Mouse (Mus musculus) ovary, adult 18-20 months (tissue): ENCODE data around the gene Elane.

Experiments
- DNase-seq: peaks from one replicate; pipeline ENCODE4 v3.0.0; 2022; ENCODE audit warnings: low spot score, mixed read lengths

Gene Elane

GRCm38 (mm10) chr10:79916081-79916480 lies 30.0 kb downstream of the Elane start:
- no peak for DNase-seq

DNA sequence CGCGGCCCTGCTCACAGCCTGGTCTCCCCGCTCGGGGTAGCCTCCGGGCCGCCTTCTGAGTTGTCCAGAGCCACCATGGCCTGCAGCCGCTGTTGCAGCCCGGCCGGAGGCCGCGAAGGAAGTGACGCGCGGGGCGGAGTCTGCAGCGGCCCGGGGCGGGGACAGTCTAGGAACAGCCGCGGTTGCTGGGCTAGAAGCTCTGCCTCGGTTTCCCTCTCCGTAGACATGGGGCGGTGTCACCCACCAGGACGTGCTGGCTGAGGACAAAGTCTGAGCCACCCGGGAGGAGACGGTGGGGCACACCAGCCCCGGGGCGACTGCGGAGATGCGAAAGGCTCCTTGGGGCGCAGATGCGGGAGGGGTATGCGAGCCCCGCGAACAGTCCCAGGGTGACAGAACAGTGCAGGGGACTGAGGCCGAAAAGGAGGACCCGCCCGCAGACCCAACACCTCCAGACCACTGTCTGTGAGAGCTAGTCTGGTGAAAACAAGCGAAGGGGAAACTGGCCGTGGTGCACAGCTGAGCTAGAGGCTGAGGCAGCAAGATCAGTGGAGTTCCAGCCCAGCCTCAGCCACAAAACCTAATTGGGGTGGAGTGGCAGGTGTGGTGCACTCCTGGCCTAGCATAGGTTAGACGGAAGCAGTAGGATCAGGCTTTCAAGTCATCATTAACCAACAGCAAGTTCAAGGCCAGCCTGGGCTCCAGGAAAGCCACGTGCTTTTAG lies 30.9 kb downstream of the Elane start, which contains the start of gene Kiss1r:
TSS of gene Kiss1r (plus strand) at position 164 of the 724 bp plus-strand sequence.
- DNase-seq = peak; percentile 69

DNA sequence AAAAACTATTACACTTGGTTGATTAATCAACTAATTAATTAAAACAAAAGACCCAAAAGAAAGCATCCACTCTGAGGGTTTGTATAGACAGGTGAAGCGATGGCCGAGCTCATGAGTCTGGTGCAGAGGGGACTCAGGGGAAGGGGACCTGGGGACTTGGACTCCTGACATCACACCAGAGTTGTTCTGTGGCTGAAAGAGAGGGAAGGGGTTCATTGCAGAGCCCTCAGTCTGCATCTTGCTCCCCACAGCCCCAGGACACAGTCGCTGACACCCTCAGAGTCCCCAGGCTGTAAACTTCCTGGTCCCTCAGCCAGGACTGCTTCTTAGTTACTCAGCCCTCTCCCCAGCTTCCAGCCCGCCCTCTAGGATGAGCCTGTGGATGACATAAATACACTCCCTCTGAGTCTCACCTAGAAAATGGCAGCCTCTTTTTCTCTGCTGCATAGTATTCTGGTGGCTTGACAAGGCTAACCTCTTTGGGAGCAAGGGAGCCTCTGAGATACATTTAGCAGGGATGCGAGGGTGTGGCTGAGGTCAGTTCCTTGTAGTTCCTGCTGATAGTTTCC lies 31.6 kb downstream of the Elane start:
- DNase-seq = no peak

GRCm38 (mm10) chr10:79918231-79919078 lies 32.4 kb downstream of the Elane start:
- no peak for DNase-seq

- no peak for DNase-seq
Observed at GRCm38 (mm10) chr10:79919251-79919849, 33.3 kb downstream of the Elane start.

DNA sequence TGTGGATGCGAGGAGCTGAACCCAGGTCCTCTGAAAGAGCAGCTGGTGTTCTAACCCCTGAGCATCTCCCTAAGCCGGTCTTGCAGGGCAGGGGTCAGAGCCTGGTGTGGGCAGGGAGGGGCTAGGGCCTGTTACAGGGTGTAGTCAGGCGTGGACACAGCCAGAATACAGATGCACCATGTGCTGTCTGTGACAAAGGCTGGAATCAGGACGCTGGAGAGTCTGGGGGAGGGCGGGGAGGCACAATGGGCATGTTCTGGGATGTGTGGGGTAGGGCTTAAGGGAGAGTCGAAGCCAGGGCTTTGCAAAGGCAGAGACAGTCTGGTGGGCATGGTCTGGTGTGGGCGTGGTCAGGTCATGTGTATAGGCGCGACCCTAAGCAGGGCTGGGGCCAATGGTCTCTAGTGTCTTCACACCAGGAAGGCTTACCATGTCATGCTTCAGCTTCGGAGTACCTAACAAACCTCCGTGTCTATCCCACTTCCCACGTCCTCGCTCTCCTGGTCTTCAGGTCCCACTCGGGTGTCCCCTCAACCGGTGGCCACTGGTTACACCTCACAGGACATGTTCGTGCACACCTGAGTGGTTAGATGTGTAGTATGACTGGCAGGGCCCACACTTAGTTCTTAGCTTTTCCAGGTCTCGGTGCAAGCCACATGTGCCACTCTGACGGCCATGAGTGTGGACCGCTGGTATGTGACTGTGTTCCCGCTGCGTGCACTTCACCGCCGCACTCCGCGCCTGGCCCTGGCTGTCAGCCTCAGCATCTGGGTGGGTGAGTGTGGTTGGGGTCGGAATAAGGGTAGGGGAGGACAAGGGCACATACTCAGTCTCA lies 34.2 kb downstream of the Elane start:
- DNase-seq = no peak

- DNase-seq = no peak
Observed at GRCm38 (mm10) chr10:79920958-79921535, 35.0 kb downstream of the Elane start, which contains the start of gene R3hdm4. Gene R3hdm4, minus strand, starts transcription at chr10:79921208.

DNA sequence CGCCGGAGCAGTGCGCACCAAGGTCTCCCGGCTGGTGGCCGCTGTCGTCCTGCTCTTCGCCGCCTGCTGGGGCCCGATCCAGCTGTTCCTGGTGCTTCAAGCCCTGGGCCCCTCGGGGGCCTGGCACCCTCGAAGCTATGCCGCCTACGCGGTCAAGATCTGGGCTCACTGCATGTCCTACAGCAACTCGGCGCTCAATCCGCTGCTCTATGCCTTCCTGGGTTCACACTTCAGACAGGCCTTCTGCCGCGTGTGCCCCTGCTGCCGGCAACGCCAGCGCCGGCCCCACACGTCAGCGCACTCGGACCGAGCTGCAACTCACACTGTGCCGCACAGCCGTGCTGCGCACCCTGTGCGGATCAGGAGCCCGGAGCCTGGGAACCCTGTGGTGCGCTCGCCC lies 35.5 kb downstream of the Elane start:
- no peak for DNase-seq

DNA sequence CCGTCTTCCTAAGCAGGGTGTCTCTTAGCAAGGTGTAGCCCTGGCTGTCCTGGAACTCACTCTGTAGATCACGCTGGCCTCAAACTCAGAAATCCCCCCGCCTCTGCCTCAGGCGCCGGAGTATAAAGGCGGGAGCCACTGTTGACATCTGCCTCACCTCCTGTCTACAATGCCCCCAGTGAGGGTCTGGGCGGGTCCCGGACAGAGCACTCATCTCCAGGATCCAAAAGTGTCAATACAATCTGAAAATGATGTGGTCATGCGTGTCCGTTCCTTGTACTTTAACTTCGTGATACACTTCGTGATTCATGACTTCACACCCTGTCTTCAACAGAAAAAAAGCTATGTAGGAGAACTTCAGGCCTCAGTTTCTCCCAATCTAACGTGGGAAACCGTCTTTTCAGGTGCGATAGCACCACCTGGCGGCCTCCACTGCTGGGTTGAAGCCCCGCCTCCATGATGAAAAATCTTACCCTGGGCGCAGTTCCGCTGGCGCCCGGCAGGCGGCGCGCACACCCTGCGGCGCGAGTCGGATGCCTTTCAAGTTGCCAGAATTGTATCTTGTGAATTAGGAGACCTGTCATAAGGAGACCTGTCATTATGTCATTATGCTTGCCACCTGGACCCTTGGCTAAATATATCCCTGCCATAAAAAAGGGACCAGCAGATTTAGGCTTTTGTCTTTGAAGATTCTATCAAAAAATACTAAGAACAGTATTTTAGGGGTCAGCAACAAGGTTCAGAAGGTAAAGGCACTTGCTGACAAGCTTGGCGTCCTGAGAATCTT lies 39.1 kb downstream of the Elane start:
- DNase-seq = peak; percentile 76

DNA sequence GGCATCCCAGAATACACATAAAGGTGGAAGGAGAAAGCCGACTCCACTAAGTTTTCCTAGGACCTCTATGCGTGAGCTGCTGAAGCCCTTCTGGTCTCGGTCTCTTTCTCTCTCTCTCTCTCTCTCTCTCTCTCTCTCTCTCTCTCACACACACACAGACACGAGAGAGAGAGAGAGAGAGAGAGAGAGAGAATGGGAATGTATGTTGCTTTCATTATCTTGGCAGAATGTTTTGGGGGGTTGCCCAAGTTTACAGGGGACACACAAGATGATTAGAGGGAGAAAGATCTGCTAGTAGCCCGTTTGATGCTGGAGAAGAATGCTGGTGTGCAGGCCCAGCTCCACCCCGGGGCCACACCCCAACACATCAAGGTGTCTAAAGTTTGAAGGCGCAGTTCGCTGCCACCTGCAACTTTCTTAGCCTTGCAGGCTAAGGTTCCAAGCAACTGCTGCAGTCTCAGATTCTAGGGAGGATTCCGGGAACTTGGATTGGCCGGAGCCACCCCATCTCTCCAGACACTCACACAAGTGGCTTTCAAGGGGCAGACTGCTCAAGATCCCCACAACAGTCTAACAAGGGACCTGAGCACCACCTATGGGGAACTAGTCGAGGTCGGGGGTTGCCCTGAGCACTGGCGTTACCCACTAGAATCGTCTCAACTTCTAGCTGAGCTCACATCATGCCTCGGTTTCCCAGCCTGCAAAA lies 39.9 kb downstream of the Elane start:
- no peak for DNase-seq

DNA sequence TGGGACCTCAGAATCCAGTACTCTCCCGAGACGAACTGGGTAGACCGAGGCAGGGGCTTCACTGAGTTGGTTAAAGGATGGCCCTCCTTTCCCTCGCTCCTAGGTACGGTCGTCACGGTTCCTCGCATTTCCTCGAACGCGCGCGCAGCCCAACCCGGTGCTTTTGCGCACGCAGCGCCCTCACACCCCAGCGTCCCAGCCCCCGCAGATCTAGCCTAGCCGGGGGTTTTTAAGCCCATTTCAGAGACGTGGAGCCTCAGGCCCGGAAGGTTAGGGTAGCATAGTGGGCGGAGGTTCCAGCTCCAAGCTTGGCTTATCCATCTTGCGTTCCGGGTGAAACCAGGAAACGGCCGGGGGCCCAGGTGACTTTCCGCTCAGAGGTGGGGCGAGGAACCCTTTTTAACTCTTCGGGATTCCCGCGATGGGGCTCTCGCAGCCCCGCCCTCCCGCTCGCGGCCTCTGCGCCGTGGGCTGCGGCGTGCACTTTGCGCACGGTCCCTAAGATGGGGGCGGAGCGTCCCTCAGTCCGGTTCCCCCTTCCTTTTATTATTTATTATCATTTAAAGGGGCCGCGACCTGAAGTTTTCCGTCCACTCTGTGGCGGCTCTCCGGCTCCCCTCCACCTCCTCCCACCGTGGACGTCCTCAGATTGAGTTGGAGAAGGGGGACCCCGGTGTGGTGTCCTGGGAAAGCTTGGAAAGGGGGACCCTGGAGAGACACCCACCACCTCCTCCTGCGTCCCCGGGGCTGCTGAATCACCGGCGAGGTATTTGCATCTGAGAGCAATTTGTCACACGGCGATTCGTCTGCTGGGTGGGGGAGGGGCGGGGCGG lies 40.7 kb downstream of the Elane start, which contains the start of gene Arid3a:
TSS of gene Arid3a (plus strand) at position 553 of the 833 bp plus-strand sequence.
- DNase-seq = peak; percentile 82

- no peak for DNase-seq
Observed at GRCm38 (mm10) chr10:79927324-79928029, 41.4 kb downstream of the Elane start.

GRCm38 (mm10) chr10:79928030-79928694 lies 42.1 kb downstream of the Elane start:
- DNase-seq = peak; percentile 59

- DNase-seq = no peak
Observed at GRCm38 (mm10) chr10:79928907-79929701, 43.1 kb downstream of the Elane start.

- no peak for DNase-seq
Observed at GRCm38 (mm10) chr10:79929967-79930825, 44.1 kb downstream of the Elane start.

GRCm38 (mm10) chr10:79930826-79931186 lies 44.8 kb downstream of the Elane start:
- no peak for DNase-seq
